Mouse (Mus musculus) MEL (cell line): ENCODE data around the gene Vmn1r184. TPM values are rescaled to one million over a fixed set of nuclear protein-coding genes. Genes with fewer than 3 reads are reported as not detected.

Source experiments
- polyA plus RNA-seq, 2 experiments: library from polyadenylated mRNA; stranded (reverse) in 1 of 2; unstranded in 1 of 2; fragments of >175 nt in 1 of 2; fragments of >200 nt in 1 of 2; gene quantifications; 2 replicates each; pipeline versions ENCODE4 v1.2.1 to v1.2.4; 2012; ENCODE audit warnings: low replicate concordance in 2 of 2, low read depth in 1 of 2; ENCODE audit not compliant: insufficient read length in 2 of 2, insufficient read depth in 1 of 2, missing spikeins in 1 of 2
- total RNA-seq: library from RNA; depleted of rRNA; stranded (reverse); fragments of 300-350 nt; gene quantifications from 2 replicates; pipeline ENCODE4 v1.2.3, GENCODE M21; 2012; rRNA removed

The Vmn1r184 gene
- total and polyA plus RNA-seq, 3 experiments = not detected

Other genes starting within 250 kb of the Vmn1r184 start
- gene Cyp2b13, start 198.8 kb upstream of the Vmn1r184 start, total RNA-seq = not detected in 2 replicates
- not detected for gene Cyp2b13, start 198.8 kb upstream of the Vmn1r184 start, polyA plus RNA-seq
- not detected in 2 replicates for gene Cyp2b9, start 86.9 kb upstream of the Vmn1r184 start, total RNA-seq
- gene Cyp2b9, start 86.9 kb upstream of the Vmn1r184 start, polyA plus RNA-seq = not detected
- not detected in 2 replicates for gene Cyp2a4, start 46.8 kb downstream of the Vmn1r184 start, total RNA-seq
- gene Cyp2a4, start 46.8 kb downstream of the Vmn1r184 start, polyA plus RNA-seq = not detected
- not detected in 2 replicates for gene Nlrp9c, start 143.4 kb downstream of the Vmn1r184 start, total RNA-seq
- not detected for gene Nlrp9c, start 143.4 kb downstream of the Vmn1r184 start, polyA plus RNA-seq
- not detected in 2 replicates for gene Nlrp4a, start 174.8 kb downstream of the Vmn1r184 start, total RNA-seq
- not detected for gene Nlrp4a, start 174.8 kb downstream of the Vmn1r184 start, polyA plus RNA-seq